Mouse (Mus musculus) yolk sac, embryonic 10.5 days (tissue): ENCODE measurements around the gene Etnk2.

Source experiments
- DNase-seq: peaks from one replicate; pipeline ENCODE4 v3.0.0-alpha.2; 2017; ENCODE audit warnings: low spot score

The Etnk2 gene

DNA sequence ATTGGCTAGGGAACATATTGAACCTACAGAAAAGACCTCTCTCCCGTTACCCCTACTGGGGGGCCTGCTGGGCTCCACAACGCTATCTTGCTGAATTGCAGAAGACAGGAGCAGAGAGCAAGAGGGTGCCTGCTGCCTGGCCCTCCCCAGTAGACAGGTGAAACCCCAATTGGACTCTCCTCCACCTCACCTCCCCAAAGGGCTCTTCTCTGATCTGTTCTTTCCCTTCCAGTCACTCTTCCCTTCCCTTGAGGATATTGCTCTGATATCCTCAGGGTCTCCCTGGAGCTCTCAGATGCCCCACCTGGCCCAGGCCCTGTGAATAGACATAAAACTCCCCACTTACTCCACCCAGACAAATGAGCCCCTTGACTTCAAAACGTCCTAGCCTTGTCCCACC is 53.7 kb downstream of the Etnk2 start:
- no peak for DNase-seq

DNA sequence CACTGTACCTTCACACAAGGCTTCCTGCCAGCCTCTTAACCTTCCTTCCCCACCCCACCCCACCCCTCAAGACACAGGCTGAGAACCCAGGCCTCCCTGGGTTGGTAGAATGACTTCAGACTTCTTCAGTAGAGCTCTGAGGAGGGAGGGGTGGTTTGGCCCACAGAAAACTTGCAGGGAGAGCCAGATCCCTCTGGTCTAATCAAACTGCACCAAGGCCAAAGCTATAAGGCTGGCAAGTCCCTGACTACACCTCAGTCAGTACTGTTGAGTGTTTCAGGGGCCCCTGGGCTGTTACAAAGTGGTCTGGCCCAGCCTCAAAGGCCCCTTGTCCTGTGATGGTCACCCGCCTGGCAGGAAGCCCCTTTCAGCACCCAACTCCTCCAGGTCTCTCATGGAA is 54.2 kb downstream of the Etnk2 start:
- DNase-seq: no peak

DNA sequence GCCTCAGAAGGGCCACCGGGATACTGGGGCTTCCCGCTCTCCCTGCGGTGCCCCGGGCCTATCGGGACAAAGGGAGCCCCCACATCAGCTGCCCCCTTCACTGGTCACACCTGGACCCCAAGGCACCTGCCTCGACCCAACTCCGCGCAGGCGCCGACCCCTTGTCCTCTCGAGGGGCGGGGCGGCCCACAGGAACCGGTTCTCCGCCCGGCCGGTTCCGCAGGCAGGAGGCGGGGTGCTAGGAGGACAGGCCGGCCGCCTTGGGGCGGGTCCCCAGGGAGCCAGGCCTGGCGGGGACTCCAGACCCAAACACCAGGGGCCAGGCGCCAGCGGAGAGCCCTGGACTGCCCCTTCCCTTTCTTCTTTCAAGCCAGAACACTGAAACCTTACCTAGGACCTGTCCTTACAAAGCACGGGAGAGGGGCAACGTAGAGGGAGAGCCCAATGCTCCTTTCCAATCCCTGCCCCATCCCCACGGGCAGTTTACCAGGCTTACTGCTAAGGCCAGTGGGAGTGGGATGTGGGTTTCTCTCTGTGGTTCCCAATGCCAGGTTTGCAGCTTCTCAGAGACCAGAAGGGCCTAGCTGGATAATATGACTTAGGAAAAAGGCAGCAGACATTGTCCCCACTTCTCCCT is 54.9 kb downstream of the Etnk2 start:
- peak; percentile 48 for DNase-seq

DNA sequence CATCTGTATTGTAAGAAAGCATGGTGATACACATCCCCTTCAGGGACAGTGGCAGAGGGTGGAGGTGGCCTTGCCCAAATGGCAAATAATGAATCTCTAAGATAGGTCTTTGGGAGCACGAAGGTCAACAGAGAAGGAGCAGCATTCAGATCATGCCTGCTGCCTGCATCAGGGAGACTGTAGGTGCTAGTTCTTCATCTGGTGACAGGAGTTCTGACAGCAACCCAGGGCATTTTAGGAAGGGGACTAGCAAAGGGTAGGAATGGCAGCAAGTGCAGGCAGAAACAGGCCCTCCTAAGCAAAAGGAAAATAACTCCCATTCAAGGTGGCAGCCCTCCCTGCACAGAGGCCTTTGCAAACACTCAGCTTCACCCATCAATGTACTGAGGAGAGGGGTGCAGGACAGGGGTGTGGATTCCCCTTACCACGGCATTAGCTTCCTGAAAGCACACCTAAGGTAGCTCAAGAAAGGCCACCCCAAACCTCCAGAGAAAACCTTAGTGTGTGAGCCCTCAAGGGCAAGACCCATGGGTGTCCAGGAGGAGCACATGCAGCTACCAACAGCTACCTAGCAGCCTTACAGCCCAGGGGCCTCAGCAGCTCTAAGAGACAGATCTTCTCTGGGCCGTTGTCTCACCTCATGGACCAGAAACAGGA is 55.9 kb downstream of the Etnk2 start:
- DNase-seq: no peak

DNA sequence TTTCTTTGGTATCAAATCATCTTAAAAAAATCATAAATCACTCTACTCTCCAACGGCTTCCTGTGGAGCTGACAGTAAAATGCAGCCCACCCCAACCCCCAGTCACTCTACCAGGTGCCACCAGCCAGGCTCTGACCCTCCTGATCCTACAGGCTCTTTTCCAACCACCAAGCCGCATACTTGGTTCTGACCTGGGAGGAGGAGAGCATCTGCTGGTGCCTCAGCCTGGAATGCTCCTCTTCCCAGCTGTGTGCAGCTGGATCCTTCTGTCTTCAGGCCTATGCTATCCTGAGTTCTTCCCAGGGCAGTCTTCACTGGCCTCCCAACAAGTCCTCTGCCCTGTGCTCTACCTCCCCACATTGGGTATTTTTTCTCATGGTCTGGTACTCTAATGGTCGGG is 57.1 kb downstream of the Etnk2 start:
- DNase-seq: no peak

DNA sequence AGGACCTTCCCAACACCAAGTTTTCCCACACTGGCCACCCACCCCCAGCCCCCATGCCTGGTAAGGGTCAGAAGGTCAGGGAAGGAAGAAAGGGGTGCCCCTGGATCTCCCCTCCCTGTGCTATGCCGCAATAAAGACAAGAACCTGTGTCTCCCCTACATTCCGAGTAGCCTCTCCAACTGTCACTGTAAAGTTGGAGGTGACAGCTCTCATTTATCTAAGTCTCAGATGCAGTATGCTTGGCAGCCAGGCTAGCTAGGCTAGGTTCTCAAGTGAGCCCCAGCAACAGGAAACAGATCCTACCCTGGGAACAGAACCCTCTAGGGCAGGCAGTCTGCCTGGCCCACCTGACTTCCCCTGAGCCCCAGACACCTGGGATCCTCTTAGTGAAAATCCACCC is 57.7 kb downstream of the Etnk2 start:
- no peak for DNase-seq

DNA sequence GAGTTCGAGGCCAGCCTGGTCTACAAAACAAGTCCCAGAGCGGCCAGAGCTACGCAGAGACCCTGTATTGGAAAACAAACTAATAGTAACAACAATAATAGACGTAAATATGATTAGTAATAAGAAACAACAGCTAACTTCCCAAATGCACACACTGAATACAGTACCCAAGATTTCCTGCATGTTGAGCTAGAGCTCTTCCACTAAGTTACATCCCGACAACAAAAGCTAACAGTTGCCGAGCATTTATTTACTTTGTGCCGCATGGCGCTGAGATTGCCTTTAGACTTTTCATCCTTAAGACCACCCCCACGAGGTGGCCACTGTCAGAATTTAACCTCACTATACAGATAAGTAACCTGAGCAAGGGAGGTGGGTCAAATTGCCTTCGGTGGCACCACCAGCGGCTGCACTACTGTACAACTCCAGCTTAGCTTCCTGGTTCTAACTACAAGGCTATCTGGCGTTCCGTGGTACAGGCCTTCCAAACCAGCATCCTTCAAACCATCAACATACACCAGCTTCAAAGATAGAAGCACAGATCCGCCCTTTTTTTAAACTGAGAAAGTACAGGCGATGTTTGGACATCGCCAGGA is 58.7 kb downstream of the Etnk2 start:
- DNase-seq: no peak

DNA sequence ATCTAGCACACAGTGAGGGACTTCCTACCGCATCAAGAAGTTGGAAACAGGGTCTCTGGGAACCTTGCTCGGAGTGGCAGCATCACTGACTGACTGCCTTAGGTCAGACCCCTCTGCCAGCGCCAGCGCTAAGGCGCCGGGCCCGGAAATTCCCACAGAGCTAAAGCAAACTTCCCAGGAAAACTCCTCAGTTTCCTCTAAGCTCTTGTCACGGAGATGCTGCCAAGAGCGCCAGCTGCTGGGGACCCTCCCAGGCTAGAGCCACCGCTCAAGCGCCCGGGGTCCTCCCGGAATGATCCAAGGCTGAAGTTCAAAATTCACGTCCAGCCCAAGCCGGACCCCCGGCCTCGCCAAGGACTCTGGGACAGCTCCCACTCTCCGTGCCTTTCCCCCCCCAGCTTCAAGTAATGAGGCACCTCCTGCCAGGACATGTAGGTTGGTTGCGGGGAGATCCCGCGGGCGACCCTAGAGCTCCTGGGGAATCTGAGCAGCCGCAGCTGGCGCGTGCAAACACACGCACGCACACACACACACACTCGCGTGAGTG is 59.3 kb downstream of the Etnk2 start:
- DNase-seq: peak; percentile 59

DNA sequence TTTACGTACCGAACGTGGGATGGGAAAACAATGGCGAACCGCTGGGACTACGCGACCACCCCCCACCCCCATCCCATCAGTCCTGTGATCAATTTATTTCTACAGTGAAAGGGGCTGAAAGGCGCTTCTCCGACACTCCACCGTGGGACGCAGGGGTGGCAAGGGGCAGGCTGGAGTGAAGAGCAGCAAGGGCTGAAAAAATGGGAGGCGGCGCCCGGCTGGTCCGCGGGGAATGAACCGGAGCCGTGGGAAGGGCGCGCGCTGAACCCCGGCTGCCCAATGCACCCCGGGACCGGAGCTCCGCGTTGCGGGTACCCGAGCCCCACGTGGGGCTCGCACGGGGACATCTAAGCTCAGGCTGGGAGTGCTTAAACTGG is 59.8 kb downstream of the Etnk2 start:
- DNase-seq: no peak

DNA sequence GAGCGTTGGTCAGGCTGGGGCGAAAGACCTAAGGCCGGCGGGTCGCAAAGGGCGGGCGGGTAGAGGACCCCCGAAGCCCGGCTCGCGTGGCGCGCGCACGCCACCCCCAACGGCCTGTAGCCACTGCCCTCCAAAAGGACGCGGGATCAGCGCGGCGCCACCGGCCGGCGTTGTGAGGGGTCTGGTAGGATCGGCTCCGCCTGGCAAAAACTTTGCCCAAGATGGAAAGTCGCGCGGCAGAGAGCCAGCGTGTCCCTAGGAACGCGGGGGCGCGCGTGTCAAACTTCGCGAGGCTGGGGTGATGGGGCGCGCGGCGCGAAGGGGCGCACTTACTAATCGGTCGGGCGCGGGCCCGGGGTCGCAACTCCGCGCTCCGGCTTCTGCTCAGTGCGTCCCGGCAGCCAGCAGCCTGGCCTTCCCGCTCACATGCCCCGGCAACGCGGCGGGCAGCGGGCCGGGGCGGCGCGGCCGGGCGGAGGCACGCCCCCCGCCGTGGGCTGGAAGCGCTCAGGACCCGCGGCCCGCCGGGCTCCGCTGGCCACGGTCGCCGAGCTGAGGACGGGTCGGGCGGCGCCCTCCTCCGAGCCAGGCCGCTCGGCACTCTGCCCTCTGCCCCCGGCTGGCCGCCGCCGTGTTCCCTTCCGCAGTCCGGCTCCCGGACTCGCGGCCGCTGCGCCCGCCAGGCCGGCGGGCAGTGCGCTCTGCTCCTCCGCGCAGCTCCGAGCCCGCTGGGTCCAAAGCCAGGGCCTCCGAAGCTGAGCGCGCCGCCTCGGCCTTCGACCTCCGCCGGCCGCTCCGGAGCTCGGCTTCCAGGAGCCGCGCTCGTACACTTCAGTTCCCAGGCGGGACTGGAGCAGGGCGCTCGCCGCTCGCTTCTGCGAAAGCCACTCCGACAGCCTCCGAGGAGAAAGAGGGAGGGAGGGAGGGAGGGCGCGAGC is 60.4 kb downstream of the Etnk2 start, which contains the start of gene Sox13:
TSS of gene Sox13 (minus strand) at position 835 of the 938 bp plus-strand sequence.
- peak; percentile 88 for DNase-seq

DNA sequence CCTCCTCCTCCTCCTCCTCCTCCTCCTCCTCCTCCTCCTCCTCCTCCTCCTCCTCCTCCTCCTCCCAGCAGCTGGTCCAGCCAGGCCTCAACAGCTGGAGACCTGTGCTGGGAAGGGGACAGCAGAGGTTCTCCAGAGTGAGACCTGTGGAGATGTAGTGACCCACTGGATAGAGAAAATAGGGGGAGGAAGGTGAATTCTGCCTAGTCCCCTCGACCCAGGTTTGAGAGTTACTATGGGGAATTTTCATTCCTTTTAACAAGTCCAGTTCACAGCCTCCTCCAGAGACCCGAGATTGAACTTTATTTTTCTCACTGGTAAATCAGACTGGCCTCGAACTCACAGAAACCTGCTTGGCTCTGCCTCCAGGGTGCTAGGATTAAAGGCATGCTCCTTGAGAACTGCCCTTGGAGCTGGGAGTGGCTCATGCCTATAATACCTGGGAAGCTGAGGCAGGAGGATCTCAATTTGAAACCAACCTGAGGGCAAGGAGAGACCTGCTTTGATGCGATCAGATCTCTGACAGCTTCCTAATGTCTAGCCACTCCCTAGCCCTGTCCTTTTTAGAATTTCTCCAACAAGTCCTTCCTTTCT is 61.3 kb downstream of the Etnk2 start:
- no peak for DNase-seq
